Mouse (Mus musculus): ENCODE measurements at regions not wholly inside any gene's neighbourhood (a gene's known extent, or its start where the extent isn't known, plus 50 kb on each side); places are given as distances from the start of the nearest gene placed in this dataset.

- TF ChIP-seq CTCF (IDR thresholded peaks at IDR 0.05; ENCODE audit: borderline replicate concordance, extremely low read depth, insufficient read depth, insufficient read length) (no peak), POLR2A (IDR thresholded peaks at IDR 0.05; ENCODE audit: borderline replicate concordance, extremely low read depth, insufficient read depth, insufficient read length, poor library complexity, severe bottlenecking) (no peak)
Measured at GRCm38 (mm10) chr6:101501716-101502115, 124.0 kb upstream of the Pdzrn3 start.
